Mouse (Mus musculus) c-Kit-positive CD71-negative TER-119-negative erythroid progenitor cells, embryonic 14.5 days (primary cell): ENCODE measurements around the gene Cyp2d22.

Experiments used
- DNase-seq: peaks from one replicate; pipeline ENCODE4 v3.0.0-alpha.2; 2013; ENCODE audit warnings: low read depth

Cyp2d22 gene

DNA sequence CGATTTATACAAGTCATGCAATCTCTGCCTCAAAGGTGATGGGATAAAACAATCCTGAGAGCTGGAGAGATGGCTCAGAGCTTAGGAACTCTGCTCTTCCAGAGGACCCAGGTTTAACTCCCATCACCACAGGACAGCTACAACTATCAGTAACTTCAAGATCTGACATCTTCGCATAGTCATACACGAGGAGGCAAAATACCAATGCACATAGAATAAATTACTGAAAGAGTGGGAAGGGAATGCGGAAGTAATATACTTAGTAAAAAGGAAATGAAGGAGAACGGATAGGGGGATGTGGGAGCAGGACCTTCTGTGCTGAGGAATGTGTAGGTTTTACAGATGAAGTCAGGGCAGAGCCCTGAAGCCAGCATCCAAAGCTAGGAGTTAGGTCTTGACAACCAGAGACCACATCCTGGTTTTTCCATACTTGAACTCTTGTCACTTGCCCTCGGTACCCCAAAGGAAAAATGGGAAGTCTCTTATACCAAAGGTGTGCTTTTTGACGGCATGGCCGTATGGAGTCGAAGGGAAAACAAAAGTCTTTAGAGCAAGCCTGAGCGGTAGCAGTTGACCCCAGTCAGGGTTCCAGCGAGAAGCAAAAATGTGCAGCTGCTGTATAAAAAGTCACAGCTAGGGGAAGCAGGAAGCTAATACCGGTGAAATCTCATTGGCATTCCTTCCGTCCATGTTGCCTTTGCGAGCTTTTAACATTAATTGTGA lies 33.3 kb downstream of the Cyp2d22 start:
- DNase-seq = no peak

DNA sequence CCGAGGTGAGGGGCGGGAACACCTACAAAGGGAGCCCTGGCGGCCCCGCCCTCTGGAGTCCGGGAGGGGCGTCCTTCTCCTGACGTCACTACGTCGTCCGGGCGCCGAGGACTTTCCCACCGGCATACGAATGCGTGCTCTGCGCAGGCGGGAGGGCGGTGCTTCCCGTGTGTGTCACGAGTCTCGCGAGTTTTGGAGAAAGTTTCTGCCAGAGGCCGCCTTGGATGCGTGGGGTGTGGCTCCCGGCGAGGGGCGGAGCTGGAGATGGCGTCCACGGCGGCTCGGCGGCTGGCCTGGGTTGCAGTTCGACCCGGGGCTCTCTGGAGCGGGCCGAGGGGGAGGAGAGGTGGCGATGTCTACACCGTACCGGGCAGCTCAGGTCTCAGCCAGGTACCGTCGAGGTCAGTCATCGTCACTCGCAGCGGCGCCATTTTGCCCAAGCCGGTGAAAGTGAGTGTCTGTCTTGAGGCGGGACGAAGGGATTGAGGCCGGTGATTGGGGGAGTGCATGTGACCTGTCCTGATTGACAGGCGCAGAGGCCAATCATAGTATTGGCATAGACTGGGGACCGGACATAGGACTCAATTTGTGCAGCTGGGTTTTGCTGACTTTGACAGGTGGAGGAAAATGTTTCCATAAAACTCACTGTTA lies 34.1 kb downstream of the Cyp2d22 start:
- peak; percentile 99 for DNase-seq

DNA sequence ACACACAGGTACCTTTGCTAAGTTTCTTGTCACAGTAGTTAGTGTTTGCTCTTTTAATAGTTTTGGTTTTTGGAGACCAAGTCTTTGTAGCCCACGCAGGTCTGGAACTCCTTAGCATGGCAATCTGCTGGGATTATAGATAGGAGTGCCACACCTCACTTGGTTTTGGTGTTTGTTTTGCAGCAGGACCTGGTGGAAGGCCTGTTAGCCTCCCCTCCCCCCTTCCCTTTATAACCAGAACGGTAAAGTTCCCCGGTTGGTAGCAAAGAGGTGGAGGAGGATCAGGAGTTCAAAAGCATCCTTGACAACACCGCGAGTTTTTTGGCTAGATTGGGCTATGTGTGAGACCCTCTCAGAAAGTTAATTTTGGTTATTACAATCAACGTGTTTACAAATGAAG lies 35.1 kb downstream of the Cyp2d22 start:
- DNase-seq = no peak

DNA sequence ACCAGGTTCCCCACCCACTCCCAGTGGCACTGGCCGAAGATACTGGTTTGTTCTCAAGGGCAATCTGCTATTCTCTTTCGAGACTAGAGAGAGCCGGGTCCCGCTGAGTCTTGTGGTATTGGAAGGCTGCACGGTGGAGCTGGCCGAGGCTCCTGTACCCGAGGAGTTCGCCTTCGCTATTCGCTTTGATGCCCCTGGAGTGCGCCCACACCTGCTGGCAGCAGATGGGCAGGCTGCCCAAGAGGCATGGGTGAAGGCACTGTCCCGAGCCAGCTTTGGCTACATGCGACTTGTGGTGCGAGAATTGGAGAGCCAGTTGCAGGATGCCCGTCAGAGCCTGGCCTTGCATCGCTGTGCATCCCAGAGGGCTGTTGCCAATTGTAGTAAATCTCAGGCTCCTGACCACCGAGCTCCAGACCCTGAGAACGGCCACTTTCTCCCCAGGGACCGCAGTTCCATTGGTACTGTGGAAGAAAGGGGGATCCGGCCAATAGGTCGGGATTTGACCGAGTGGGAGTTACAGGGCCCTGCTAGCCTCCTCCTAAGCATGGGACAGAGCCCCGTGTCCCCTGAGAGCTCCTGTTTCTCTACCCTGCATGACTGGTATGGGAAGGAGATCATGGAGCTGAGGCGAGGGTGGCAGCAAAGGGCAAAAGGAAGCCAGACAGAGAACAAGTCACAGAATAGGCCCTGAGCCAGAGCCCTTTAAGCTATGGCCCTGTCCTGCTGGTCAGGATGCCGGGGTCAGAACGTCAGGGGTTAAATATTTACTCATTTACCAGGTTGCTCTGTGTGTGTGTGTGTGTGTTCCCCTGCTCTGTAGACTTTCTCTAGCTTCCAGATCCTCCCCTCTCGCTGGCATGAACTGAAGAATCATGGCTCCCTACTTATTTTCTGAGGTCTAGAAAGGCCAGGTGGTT lies 36.4 kb downstream of the Cyp2d22 start:
- DNase-seq = no peak

DNA sequence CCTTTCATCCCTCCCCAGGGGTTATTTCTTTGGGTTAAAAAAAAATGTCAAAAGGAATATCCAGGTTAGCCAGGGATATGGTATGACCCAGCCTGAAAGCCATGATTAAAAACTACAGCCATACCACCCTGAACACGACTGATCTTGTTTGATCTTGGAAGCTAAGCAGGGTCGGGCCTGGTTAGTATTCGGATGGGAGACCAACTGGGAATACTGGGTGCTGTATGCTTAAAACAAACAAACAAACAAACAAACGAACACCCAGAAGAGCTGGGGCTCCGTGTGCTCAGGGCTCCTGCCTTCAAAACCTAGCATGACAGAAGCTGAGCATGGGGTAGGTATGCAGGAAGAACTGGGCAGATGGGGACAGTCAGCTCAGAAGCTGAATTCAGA lies 37.5 kb downstream of the Cyp2d22 start:
- DNase-seq = no peak

DNA sequence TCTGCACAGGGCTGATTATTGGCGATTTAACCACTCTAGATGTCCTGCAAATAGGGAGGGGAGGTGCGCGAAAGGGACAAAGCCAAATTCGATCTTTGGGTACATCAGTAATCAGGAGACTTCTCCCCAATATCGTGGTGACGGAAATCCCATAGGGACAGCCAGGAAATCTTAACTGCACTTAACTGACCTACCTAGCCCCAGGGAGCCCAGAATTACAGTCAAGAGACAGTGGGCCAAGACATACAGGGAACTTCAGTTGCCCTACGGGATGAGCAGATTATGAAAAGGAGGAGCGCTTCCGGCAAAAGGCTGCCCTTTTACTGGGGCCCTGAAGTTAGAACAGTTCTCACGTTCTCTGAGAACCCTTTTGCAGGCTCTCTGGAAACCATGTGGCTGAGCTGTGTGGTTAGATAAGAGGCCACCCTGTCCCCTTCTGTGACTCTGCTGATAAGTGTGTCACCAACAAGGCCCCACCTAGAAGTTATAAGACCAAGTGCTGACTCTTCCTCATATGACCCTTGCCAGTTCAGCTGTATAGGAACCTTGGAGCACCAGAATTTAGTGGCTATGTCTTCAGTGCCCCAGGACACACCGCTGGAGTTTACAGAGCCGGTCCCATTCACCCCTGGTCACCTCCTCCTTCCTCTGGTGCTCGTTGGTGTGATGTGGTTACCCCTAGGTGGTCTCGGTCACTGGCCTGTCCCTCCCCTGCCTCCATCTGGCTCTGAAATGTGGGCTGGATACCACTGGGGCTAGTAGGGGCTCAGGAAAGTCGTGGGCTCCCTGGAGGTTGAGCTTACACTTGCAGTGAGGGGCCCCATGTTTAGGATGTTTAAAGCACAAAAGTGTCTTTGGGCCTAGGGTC lies 38.2 kb downstream of the Cyp2d22 start:
- peak; percentile 71 for DNase-seq

DNA sequence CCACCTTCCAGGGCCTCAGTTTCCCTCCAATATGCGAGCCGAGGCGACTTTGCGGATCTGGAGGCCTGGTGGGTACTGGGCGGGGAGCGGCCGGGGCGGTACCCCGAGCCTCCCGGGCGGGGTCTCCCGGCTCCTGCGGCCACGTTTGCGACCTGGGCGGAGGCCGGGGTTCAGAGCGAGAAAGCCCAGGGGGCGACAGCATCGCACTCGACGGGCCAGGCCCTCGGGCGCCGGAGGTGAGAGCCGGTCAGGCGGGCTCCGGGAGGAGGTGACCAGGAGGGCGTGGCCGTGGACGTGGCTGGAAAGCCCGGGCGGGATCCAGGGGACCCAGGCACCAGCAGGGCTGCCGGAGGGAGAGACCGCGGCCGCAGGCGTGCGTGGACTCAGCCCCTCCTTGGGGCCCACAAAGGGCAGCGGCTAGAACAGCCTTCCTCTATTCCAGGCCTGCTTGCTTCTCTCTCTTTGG lies 39.0 kb downstream of the Cyp2d22 start:
- DNase-seq = no peak

DNA sequence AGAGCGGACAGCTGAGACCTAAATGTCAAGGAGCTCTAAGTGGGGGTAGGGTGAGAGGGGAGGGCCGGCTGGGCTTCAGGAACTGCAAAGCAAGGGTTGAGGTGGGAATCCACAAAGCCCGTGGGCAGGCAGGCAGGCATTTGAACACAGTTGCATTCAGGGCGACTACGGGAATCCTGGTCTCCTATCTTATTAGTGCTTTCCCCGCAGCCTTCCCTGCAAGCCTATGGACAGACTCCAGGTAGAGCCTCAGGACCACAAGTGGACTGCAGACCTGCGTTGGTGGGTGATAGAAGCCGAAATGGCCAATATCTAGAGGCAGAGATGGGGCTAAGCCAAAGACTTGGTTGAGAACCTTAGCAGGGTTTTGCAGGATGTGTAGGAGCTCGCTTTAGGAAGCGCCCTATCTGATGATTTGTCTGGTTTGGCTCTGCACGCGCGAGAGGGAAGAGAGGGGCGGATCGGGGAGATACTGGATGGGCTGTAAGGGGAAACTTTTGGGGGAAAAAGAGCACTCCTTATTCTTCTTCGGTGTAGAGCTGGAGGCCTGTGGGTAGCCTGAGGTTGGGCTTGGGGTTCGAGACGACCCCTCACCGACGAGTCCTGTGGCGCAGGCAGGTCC lies 39.5 kb downstream of the Cyp2d22 start:
- DNase-seq = no peak

DNA sequence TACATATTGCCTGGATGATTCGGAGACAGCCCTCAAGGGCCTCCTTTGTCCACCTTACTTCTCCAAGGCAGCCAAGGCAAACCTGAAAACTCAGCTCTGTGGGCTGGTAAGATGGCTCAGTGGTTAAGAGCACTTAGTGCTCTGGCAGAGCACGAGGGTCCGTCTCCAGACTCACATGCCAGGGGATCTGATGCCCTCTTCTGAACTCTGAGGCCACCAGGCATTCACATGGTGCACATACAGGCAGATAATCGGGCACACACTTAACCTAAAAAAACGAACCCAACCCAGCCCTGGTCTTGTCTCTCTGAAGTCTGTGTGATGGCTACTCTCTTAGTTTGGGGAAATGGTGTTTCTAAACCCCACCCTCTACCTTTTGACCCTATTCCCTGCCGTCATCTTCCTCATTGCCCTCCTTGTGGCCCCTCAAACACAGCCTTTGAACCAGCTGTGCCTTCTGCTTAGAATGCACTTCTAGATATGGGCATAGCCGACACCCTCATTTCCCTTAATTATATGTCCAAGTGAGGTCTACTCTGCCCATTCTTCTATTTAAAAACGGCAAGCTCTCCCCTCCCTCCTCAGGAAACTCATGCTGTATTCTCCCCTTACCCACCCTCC lies 40.3 kb downstream of the Cyp2d22 start:
- no peak for DNase-seq

DNA sequence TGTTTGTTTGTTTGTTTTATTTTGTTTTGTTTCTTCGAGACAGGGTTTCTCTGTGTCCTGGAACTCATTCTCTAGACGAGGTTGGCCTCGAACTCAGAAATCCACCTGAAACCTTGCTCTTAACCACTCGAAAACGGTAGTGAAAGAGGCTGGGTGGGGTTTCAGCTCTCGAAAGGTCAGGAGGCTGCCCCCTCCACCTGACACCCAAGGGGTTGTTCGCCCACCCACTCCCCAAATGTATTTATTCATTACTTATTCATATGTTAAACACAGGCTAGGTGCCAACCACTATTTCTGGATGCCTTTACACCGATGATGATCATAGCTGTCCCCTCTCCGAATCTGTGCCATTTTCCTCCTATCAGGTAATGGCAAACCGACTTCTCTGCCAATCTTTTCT lies 40.9 kb downstream of the Cyp2d22 start:
- DNase-seq = no peak

DNA sequence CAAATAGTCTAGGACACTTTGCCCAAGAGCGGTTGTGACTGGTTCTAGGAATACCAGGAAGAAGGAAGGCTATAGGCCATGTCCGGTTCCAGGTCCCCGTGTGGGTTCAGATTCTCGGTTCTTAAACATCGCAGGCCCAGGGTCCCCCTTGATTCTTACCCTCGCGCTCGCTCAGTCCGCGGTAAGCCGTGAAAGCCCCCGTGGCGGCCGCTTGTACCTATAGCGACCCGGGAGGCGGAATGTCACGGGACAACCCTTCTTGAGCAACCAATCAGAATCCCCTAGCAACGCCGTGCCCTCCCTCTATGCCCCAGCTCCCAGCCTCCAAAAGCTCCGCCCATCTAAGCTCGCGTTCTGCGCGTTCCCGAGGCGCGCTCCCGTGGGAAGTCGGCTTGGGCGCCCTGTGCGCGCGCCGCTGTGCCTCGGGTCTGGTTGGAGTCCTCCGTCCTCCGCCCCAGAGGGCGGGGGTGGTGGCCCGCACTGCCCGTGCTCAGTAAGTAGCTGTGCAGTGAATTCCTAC lies 41.4 kb downstream of the Cyp2d22 start, which contains the start of the genes Naga, Pheta2 and Smdt1:
TSS of gene Naga (minus strand) at position 333 of the 520 bp plus-strand sequence.
TSS of gene Pheta2 (plus strand) at position 350 of the 520 bp plus-strand sequence.
TSS of gene Smdt1 (plus strand) at position 367 of the 520 bp plus-strand sequence.
- peak; percentile 93 for DNase-seq

DNA sequence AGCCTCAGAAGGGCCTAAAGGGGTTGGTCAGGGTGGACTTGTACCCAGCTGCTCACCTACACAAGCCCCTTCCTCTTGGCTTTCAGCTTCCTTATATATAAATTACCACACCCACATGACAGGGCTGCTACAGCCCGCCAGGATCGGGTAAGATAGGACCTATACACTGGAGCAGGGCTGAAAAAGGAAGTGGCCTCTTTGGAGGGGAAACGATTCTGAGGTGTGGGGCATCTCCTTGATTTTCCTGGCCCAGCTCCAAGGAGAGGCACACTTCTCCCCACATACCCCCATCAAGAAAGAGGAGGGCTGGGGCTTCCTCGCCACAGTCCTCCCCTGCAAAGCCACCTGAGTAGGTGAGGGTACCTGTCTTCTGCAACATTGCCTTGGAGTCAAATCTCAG lies 42.2 kb downstream of the Cyp2d22 start:
- DNase-seq = no peak

DNA sequence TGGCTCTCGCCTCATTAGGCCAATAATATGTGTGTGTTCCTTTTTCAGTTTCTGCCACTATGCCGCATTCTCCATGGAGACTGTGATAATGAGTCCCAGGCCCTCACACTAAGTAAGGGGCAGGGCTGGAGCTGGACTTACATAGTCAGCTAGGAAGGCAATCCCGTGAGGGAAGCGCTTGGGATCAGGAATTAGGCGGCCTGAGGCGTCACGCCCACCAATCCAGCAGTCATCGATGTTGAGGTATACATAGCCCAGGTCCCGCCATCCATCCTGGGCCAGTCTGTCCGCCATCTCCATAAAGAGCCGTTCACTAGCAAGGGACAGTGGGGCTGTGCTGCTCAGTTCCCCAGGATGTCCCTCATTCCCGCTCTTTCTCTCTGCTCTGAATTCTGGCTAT lies 43.4 kb downstream of the Cyp2d22 start:
- DNase-seq = no peak

DNA sequence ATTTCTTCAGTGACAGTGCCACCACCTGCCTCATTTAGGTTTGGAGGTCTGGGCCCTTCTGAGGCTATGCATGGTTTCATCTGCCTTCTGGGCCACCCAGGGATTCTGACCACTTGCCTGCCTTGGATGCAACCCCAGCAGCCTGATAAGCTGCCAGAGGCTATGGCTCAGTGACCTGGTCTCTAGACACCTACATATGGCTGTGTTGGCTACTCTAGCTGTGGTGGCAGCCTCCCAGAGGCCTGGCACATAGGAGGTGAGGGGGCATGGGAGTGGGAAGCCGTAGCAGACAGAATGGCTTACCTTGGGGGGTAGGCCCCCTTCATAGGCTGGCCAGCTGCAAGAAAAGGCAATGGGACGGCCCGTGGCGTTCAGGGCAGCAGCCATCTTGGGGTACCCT lies 44.9 kb downstream of the Cyp2d22 start:
- no peak for DNase-seq

DNA sequence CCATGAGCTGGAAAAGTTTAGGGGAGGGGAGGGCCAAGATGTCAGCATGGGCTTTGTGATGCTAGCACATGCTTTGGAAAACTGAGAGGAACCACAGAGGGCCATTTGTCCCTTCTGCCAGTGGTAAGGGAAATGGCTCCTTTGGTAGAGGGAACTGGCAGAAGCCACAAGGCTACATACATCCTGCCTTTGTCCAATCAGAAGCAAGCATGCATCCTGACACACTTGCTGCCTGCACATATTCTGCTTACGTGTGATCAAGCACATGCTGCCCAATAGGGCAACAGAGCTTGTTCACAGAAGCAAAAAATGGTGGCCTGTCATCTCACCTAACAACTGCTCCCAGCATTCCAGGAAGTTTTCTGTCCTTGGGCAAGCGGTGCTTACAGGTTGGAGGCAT lies 54.7 kb downstream of the Cyp2d22 start:
- DNase-seq = no peak

DNA sequence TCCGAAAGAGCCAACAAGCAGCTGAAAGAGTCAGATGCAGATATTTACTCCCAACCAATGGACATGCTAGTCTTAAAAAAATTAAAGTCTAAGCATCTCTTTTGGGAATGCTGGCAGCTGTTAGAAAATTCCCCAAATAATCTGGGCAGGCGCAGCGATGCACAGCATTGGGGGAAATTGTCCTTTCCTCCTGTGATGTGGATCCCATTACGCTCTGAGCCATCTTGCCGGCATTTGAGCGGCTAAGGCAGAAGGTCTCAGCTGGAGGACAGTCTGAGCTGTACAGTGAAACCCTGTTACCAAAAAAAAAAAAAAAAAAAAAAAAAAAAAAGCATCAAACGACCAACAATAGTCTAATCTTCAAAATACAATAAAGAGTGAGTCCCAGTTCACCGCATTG lies 57.9 kb downstream of the Cyp2d22 start:
- no peak for DNase-seq
